ENCODE assay signal across 17 mouse cellular contexts in the genomic region with DNA sequence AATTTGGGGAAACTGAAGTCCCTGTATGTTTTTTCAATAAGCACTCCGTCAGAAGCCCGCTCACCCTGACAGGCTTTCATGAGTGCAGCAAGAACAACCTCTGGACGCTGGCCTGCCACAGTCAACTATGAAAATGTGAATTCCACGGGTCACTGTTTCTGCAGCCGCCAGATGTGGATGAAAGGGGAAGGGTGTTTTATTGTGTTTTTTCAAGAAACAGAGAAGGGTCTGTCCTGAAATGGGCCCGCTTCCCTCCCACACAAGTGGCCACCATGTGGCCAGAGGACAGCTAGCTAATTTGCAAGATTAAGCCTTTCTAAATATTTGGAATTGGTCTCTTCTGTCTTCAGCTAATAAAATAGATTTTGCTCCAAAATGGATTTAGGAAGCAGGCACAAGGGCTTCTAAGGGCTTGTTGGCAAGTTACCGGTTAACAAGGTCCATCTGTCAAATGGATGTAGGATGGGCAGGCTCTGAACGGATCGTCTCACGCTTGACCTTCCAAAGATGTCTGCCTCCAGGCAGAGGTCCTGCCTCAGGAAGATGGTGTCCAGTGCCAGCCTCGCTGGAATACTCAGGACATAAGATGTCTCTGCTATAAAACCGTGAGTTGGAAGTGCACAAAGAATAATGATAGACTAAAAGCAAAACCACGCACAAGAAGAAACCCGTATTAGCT.
DNase-seq lines count a peak whose midpoint lies in the region; ATAC-seq lines count a peak whose summit lies in the region.
"Had no signal": no experiment of that assay in that cellular context is flagged by ENCODE, and none has a peak within 500 bp of the region (broad histone marks: within the 10 kb centered on the region; RNA-seq: fewer than 3 reads in every experiment).

No protein-coding gene starts in this region.

- ATAC-seq in hindbrain, embryonic 11.5 days (ENCODE audit: low FRiP score), result no peak
- ATAC-seq in hindbrain, embryonic 14.5 days (ENCODE audit: low FRiP score), result no peak
- no peak for ATAC-seq in limb, embryonic 13.5 days (ENCODE audit: low FRiP score, low read depth)
- no peak for ATAC-seq in intestine, embryonic 15.5 days
- ATAC-seq in hindbrain, embryonic 12.5 days (ENCODE audit: low FRiP score), result no peak

- H3K27ac ChIP-seq in hindbrain, embryonic 11.5 days (ENCODE audit: low read depth, low read length), result no peak overlapping the region
- no peak overlapping the region for H3K27ac ChIP-seq in hindbrain, embryonic 14.5 days
- no peak overlapping the region for H3K27ac ChIP-seq in limb, embryonic 13.5 days
- H3K27ac ChIP-seq in intestine, embryonic 15.5 days, result no peak overlapping the region
- no peak overlapping the region for H3K27ac ChIP-seq in hindbrain, embryonic 12.5 days
- H3K27ac ChIP-seq: liver, embryonic 14.5 days had no signal

- H3K9me3 ChIP-seq in hindbrain, embryonic 11.5 days (ENCODE audit: control insufficient read depth, low read length), result no peaks in the 10 kb centered on the region
- no peaks in the 10 kb centered on the region for H3K9me3 ChIP-seq in hindbrain, embryonic 14.5 days (ENCODE audit: control insufficient read depth, low read length)
- H3K9me3 ChIP-seq in limb, embryonic 13.5 days, result no peaks in the 10 kb centered on the region
- no peaks in the 10 kb centered on the region for H3K9me3 ChIP-seq in intestine, embryonic 15.5 days
- no peaks in the 10 kb centered on the region for H3K9me3 ChIP-seq in hindbrain, embryonic 12.5 days (replicated peaks)
- H3K9me3 ChIP-seq: heart, embryonic 12.5 days had no signal

- no peaks in the 10 kb centered on the region for H3K4me1 ChIP-seq in hindbrain, embryonic 11.5 days (replicated peaks; ENCODE audit: control insufficient read depth, insufficient read depth, low read length)
- H3K4me1 ChIP-seq in hindbrain, embryonic 14.5 days (replicated peaks; ENCODE audit: control insufficient read depth, insufficient read depth, low read length), result no peaks in the 10 kb centered on the region
- H3K4me1 ChIP-seq in limb, embryonic 13.5 days, result peaks cover 38% of the 10 kb centered on the region
- 0 out of 2 replicates have a peak, but pooled peaks cover 3% of the 10 kb centered on the region for H3K4me1 ChIP-seq in intestine, embryonic 15.5 days (replicated peaks)
- H3K4me1 ChIP-seq in hindbrain, embryonic 12.5 days, result peaks cover 5% of the 10 kb centered on the region

- H3K36me3 ChIP-seq in hindbrain, embryonic 11.5 days (ENCODE audit: control insufficient read depth, insufficient read depth, low read length), result no peaks in the 10 kb centered on the region
- no peaks in the 10 kb centered on the region for H3K36me3 ChIP-seq in hindbrain, embryonic 14.5 days (replicated peaks; ENCODE audit: control insufficient read depth, insufficient read depth)
- H3K36me3 ChIP-seq in limb, embryonic 13.5 days, result no peaks in the 10 kb centered on the region
- H3K36me3 ChIP-seq in intestine, embryonic 15.5 days, result no peaks in the 10 kb centered on the region
- no peaks in the 10 kb centered on the region for H3K36me3 ChIP-seq in hindbrain, embryonic 12.5 days
- H3K36me3 ChIP-seq: heart, embryonic 12.5 days had no signal

- no peak overlapping the region for H3K4me3 ChIP-seq in hindbrain, embryonic 11.5 days (ENCODE audit: low read depth, low read length)
- no peak overlapping the region for H3K4me3 ChIP-seq in hindbrain, embryonic 14.5 days (replicated peaks; ENCODE audit: low read length)
- H3K4me3 ChIP-seq in limb, embryonic 13.5 days, result no peak overlapping the region
- no peak overlapping the region for H3K4me3 ChIP-seq in intestine, embryonic 15.5 days (replicated peaks)
- no peak overlapping the region for H3K4me3 ChIP-seq in hindbrain, embryonic 12.5 days
- H3K4me3 ChIP-seq: heart, embryonic 12.5 days had no signal

- H3K9ac ChIP-seq in hindbrain, embryonic 11.5 days (ENCODE audit: low read depth, low read length), result no peak overlapping the region
- no peak overlapping the region for H3K9ac ChIP-seq in hindbrain, embryonic 14.5 days
- no peak overlapping the region for H3K9ac ChIP-seq in limb, embryonic 13.5 days
- no peak overlapping the region for H3K9ac ChIP-seq in intestine, embryonic 15.5 days
- H3K9ac ChIP-seq in hindbrain, embryonic 12.5 days, result no peak overlapping the region
- H3K9ac ChIP-seq: heart, embryonic 12.5 days; liver, embryonic 14.5 days had no signal

- peak; percentile 17 for DNase-seq in hindbrain, embryonic 11.5 days (ENCODE audit: low spot score)
- DNase-seq in hindbrain, embryonic 14.5 days (ENCODE audit: low spot score), result no peak
- peak; percentile 19 for DNase-seq in brain, adult 2 months (ENCODE audit: low read depth, low spot score)
- DNase-seq in embryo, embryonic 9.5 days (ENCODE audit: extremely low spot score), result peak; percentile 57
- DNase-seq in adrenal gland, postnatal 14 days, result no peak
- DNase-seq: B cell, adult 2 months; heart, postnatal 36 days; kidney, adult 18-20 months; lung, postnatal 10 days; right cerebral cortex, adult 18-20 months; thymus, postnatal 25 days had no signal

- 50% methylated on average over 14 of the region's 14 CpGs for WGBS in hindbrain, embryonic 11.5 days
- 57% methylated on average over 14 of the region's 14 CpGs for WGBS in hindbrain, embryonic 14.5 days
- 24% methylated on average over 14 of the region's 14 CpGs for WGBS in limb, embryonic 13.5 days
- WGBS in intestine, embryonic 15.5 days, result 54% methylated on average over 14 of the region's 14 CpGs
- WGBS in hindbrain, embryonic 12.5 days, result 49% methylated on average over 14 of the region's 14 CpGs

- H3K4me2 ChIP-seq in hindbrain, embryonic 11.5 days (replicated peaks; ENCODE audit: low read depth, low read length), result no peak overlapping the region
- no peak overlapping the region for H3K4me2 ChIP-seq in hindbrain, embryonic 14.5 days (replicated peaks)
- peak overlapping the region; percentile 28 for H3K4me2 ChIP-seq in limb, embryonic 13.5 days (replicated peaks)
- H3K4me2 ChIP-seq in intestine, embryonic 15.5 days (replicated peaks), result no peak overlapping the region
- H3K4me2 ChIP-seq in hindbrain, embryonic 12.5 days (replicated peaks), result no peak overlapping the region
- H3K4me2 ChIP-seq: heart, embryonic 12.5 days; midbrain, embryonic 11.5 days had no signal

- no peaks in the 10 kb centered on the region for H3K27me3 ChIP-seq in hindbrain, embryonic 11.5 days (ENCODE audit: control insufficient read depth, insufficient read depth, low read length)
- no peaks in the 10 kb centered on the region for H3K27me3 ChIP-seq in hindbrain, embryonic 14.5 days (ENCODE audit: control insufficient read depth, insufficient read depth, low read length)
- H3K27me3 ChIP-seq in limb, embryonic 13.5 days, result no peaks in the 10 kb centered on the region
- no peaks in the 10 kb centered on the region for H3K27me3 ChIP-seq in intestine, embryonic 15.5 days (replicated peaks)
- H3K27me3 ChIP-seq in hindbrain, embryonic 12.5 days, result no peaks in the 10 kb centered on the region
- H3K27me3 ChIP-seq: heart, embryonic 12.5 days had no signal

Comparison
In these comparisons a context has a peak if more than half of its experiments do, and no peak if none do; other contexts are left out.
1. DNase-seq: peak in hindbrain, embryonic 11.5 days (single experiment), brain, adult 2 months (single experiment) and embryo, embryonic 9.5 days (single experiment); none in hindbrain, embryonic 14.5 days (single experiment) and adrenal gland, postnatal 14 days (single experiment).